Comparison of ENCODE assay signal across 9 mouse cellular contexts in the genomic region with DNA sequence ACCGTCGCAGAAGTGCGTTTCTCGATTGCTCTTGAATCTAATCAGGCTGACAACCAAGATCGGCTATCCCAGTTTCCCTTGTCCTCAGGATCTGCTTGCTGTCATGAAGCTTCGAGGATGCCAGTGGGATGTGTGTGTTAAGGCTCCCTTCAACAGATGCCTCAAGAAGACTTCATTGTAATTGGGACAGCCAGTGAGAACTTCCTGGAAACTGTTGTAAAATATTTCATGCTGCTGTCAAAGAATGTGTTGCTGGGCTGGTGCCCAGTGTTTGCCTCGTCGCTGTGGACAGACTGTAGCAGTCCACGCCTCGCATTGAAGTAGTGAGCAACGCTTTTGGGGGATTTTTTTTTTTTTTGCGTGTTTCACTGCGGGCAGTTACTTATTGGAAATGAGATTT.
DNase-seq lines count a peak whose midpoint lies in the region.
"Had no signal": no experiment of that assay in that cellular context is flagged by ENCODE, and none has a peak within 500 bp of the region (broad histone marks: within the 10 kb centered on the region; RNA-seq: fewer than 3 reads in every experiment).

No protein-coding gene starts in this region.

- DNase-seq in kidney, adult 18-20 months, result peak; percentile 10
- DNase-seq in kidney, adult 11 months, result no peak
- DNase-seq in brain, embryonic 18.5 days (ENCODE audit: low read depth, low spot score), result peak; percentile 52
- DNase-seq in heart, postnatal 4 days, result peak; percentile 63
- DNase-seq in lung, postnatal 10 days, result peak; percentile 76
- DNase-seq in neural tube, embryonic 10.5 days (ENCODE audit: extremely low spot score, low spot score), result no peak
- no peak for DNase-seq in MN1 (ENCODE audit: low spot score)
- DNase-seq in cerebellum, adult 18-20 months, result no peak
- DNase-seq: thymus, postnatal 25 days had no signal

Comparison
In these comparisons a context has a peak if more than half of its experiments do, and no peak if none do; other contexts are left out.
1. DNase-seq: peak in kidney, adult 18-20 months (single experiment), brain, embryonic 18.5 days (single experiment), heart, postnatal 4 days (single experiment) and lung, postnatal 10 days (single experiment); none in kidney, adult 11 months (single experiment), neural tube, embryonic 10.5 days (single experiment), MN1 (single experiment) and cerebellum, adult 18-20 months (0 of 2).